Mouse (Mus musculus) retina, adult 2 months (tissue): ENCODE measurements around the gene 1700001P01Rik.
"Not testable (repeated sequence)": the region's sequence is repeated elsewhere in the genome, so short reads cannot be mapped to it uniquely, and the experiment has no call there.

Experiments
- DNase-seq: peaks from one replicate; pipeline ENCODE4 v3.0.0-alpha.2; 2012; ENCODE audit warnings: low read depth, low spot score

Gene 1700001P01Rik

DNA sequence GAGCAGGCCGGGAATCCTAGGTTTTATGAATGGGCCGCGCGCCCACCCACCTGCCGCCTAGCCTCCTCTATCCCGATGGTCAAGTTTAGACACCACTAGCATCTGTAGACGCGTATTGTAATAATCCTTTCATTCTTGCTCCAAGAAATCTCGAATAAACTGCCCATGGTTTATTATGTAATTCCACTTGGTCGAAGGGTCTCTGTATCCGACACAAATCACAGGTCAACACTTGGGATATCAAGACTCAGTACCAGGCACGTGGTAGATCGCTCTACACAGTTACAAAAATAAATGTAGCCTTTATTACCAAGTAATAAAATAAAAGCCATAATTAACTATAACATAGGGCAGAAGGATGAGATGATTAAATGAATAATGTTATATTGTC is 30.4 kb downstream of the 1700001P01Rik start:
- DNase-seq: no peak

DNA sequence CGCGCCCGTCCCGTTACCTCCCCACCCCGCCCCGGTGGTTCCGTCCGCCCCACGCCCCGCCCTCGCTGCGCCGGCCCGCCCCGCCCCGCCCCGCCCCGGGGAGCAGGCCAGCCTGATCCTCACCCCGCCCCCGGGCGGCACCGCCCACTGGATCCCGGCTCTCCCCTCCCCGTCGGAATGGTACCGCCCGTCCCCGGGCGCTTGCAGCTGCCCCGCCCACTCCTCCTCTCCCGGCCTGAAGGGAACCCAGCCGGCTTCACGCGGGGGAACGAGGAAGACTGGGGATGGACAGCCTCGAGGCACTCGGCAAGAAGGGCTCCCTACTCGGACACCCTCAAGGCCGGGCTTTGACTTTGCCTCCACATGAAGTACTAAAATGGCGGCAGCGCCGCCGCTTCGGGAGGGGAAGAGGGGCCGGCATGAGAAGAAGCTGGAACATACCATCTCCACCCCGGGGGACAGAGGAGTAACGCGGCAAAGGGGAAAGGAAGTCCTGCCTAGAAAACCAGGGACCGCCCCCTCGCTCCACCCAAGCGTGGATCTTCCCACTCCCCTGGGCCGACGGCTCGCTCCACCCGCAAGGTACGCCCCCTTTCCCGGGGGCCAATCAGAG is 30.9 kb downstream of the 1700001P01Rik start:
- peak; percentile 98 for DNase-seq

- DNase-seq: no peak
These were observed 31.5 kb downstream of the 1700001P01Rik start, which contains the start of gene Pip4k2b for GRCm38 (mm10) chr11:97744063-97744717. Pip4k2b (minus strand) TSS chr11:97744704.

GRCm38 (mm10) chr11:97743423-97743822 is 32.3 kb downstream of the 1700001P01Rik start:
- DNase-seq: no peak

DNA sequence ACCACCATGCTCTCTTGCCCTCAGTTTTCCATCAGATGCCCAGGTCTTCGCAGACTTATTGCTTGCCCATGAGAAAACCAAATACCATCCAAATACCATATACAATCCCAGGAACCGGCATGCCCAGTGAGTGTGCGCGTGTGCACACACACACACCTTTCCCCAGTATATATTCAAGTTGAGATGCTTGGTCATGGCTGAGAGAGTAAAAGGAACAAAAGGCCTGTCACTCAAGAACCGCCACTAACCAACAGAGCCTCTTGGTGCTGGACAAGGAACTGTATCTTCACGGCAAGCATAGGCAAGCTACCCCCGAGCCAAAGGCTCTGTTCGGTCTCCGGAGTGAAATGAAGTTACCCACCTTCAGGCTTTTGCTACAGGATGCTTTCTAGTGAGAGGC is 33.1 kb downstream of the 1700001P01Rik start:
- DNase-seq: no peak

- no peak for DNase-seq
These were observed 33.6 kb downstream of the 1700001P01Rik start for GRCm38 (mm10) chr11:97742157-97742556.

GRCm38 (mm10) chr11:97740190-97740589 is 35.5 kb downstream of the 1700001P01Rik start:
- DNase-seq: no peak

DNA sequence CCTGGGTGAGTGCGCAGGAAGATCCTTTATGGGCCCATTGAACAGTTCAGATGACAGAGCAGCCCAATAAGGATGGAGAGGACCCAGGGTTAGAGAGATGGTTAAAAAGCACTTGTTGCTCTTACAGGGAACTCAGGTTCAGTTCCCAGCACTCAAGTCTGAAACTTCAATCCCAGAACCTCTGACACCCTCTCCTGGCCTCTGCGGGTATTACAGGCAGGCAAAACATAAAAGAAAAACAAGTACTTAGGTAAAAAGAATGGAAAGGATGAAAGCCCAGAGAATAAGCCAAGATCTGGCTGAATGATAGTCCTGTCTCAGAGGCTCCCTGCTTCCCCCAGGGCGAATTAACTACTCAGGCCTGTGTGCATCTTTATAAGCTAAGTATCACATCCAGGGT is 36.6 kb downstream of the 1700001P01Rik start:
- no peak for DNase-seq

GRCm38 (mm10) chr11:97738703-97739102 is 37.0 kb downstream of the 1700001P01Rik start:
- no peak for DNase-seq

GRCm38 (mm10) chr11:97737600-97737999 is 38.1 kb downstream of the 1700001P01Rik start:
- DNase-seq: no peak

GRCm38 (mm10) chr11:97736645-97737044 is 39.1 kb downstream of the 1700001P01Rik start:
- DNase-seq: no peak

GRCm38 (mm10) chr11:97734810-97735209 is 40.9 kb downstream of the 1700001P01Rik start:
- DNase-seq: not testable (repeated sequence)

DNA sequence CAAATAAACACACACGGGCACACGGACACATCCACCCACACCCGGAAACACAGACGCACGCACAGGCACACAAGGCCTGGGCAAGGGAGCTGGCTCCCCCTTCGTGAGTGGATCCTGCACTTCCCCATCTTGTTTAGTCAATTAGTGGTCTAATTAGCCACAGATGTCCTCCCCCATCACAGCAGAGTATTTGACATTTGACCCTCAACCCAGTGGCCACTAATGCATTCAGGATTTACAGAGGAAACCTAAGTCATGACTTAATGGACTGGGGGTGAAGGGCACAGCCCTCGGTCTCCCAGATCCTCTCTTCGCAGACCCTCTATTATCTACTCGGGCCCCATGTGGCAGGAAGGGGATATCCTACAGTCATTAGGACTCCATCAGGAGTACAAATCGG is 42.0 kb downstream of the 1700001P01Rik start:
- DNase-seq: no peak

DNA sequence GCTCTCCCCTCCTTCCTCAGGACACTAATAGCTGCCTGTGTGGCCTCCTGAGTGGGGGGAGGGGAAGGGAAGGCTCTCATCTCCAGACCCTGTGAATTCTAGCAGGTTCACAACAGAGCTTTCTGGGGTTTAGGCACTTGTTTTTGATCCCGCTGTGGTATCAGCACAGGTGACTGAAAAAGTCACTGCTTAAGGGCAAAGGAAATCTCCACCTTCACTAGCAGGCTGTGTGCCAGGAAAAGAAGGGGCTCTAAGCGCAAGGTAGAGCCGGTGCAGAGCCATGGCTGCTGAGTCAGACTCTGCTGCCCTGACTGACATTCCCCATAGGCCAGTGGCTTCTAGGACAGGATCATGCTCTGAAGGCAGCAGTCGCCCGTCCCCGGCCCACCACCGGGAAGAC is 47.0 kb downstream of the 1700001P01Rik start:
- no peak for DNase-seq

DNA sequence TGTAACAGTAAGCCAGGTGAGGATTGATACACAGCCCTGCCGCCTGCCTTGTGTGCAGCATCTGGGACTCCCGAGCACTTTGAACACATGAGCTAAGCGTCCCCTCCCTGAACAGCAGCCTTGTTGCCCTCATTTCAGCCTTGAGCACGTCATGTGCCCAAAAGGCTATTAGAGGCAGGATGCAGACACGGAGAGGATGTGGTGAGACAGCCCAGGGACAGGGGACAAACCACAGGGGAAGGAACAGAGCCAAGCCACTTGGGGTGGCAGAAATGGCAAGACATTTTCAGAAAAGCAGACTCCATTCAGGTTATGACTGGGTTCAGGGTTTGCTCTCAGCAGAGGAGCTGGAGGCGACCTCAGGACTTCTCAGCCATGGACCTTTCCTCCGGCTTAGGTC is 47.4 kb downstream of the 1700001P01Rik start:
- DNase-seq: no peak

GRCm38 (mm10) chr11:97723709-97724108 is 52.0 kb downstream of the 1700001P01Rik start:
- DNase-seq: no peak
